In genomic region chr1:184846973-184847372, GRCm38 (mm10) we compare ENCODE assay signal across 12 mouse cellular contexts. TPM values are rescaled to one million over a fixed set of nuclear protein-coding genes. Genes with fewer than 3 reads are reported as not detected.
A peak's percentile ranks its signal among the peaks of the same experiment; 100 is the strongest.
DNase-seq lines count a peak whose midpoint lies in the region; ATAC-seq and TF ChIP-seq lines count a peak whose summit lies in the region.
"Had no signal": no experiment of that assay in that cellular context is flagged by ENCODE, and none has a peak within 500 bp of the region (broad histone marks: within the 10 kb centered on the region; RNA-seq: fewer than 3 reads in every experiment).

No protein-coding gene starts in this region.

- H3K9me3 ChIP-seq in heart, embryonic 12.5 days (replicated peaks), result no peaks in the 10 kb centered on the region
- no peaks in the 10 kb centered on the region for H3K9me3 ChIP-seq in lung, embryonic 15.5 days
- no peaks in the 10 kb centered on the region for H3K9me3 ChIP-seq in stomach, embryonic 15.5 days
- H3K9me3 ChIP-seq: midbrain, embryonic 12.5 days had no signal

- 54% methylated on average over 3 of the region's 3 CpGs for WGBS in heart, embryonic 12.5 days
- WGBS in heart, adult 2 months, result 60% methylated on average over 3 of the region's 3 CpGs
- 48% methylated on average over 3 of the region's 3 CpGs for WGBS in lung, embryonic 15.5 days
- 44% methylated on average over 3 of the region's 3 CpGs for WGBS in stomach, embryonic 15.5 days

- peaks cover 16% of the 10 kb centered on the region for H3K27me3 ChIP-seq in heart, embryonic 12.5 days (replicated peaks)
- no peaks in the 10 kb centered on the region for H3K27me3 ChIP-seq in heart, adult 2 months (ENCODE audit: control insufficient read depth, insufficient read depth, low read length)
- H3K27me3 ChIP-seq in lung, embryonic 15.5 days, result no peaks in the 10 kb centered on the region; the same call in none of the 2 replicates
- no peaks in the 10 kb centered on the region for H3K27me3 ChIP-seq in stomach, embryonic 15.5 days (replicated peaks)

- H3K4me1 ChIP-seq in heart, embryonic 12.5 days (replicated peaks), result peaks cover 26% of the 10 kb centered on the region
- H3K4me1 ChIP-seq in heart, adult 2 months (ENCODE audit: control insufficient read depth, insufficient read depth, low read length), result peaks cover 10% of the 10 kb centered on the region
- peaks cover 22% of the 10 kb centered on the region for H3K4me1 ChIP-seq in lung, embryonic 15.5 days
- H3K4me1 ChIP-seq in stomach, embryonic 15.5 days, result peaks cover 13% of the 10 kb centered on the region

- TF ChIP-seq EP300 in heart, adult 2 months (IDR thresholded peaks at IDR 0.05; ENCODE audit: insufficient read depth, low read depth, low read length), result no peak

- peaks cover 1% of the 10 kb centered on the region; the same call in 1 of the 2 replicates for H3K79me2 ChIP-seq in heart, adult 2 months (replicated peaks; ENCODE audit: control insufficient read depth, insufficient read depth, low read length)

- H3K4me3 ChIP-seq in heart, embryonic 12.5 days, result 0 out of 2 replicates have a peak overlapping the region, but pooled peaks have one; percentile 85
- H3K4me3 ChIP-seq in heart, adult 2 months, result no peak overlapping the region
- H3K4me3 ChIP-seq in lung, embryonic 15.5 days, result no peak overlapping the region
- H3K4me3 ChIP-seq in stomach, embryonic 15.5 days (replicated peaks), result peak overlapping the region; percentile 81; the same call in 1 of the 2 replicates

- TF ChIP-seq CTCF in heart, adult 2 months (IDR thresholded peaks at IDR 0.05), result no peak

- no peaks in the 10 kb centered on the region for H3K36me3 ChIP-seq in heart, embryonic 12.5 days
- H3K36me3 ChIP-seq in heart, adult 2 months (ENCODE audit: control insufficient read depth, insufficient read depth, low read length), result no peaks in the 10 kb centered on the region
- H3K36me3 ChIP-seq in lung, embryonic 15.5 days, result no peaks in the 10 kb centered on the region
- H3K36me3 ChIP-seq in stomach, embryonic 15.5 days, result no peaks in the 10 kb centered on the region
- H3K36me3 ChIP-seq: midbrain, embryonic 12.5 days had no signal

- intact Hi-C loops in heart, adult 2 months (cut with DNase I), result loop anchor here (5.0 kb wide), 1 partner anchor 355 kb away; the partner anchor contains the start of gene Rab3gap2

- H3K9ac ChIP-seq in heart, embryonic 12.5 days, result no peak overlapping the region
- no peak overlapping the region for H3K9ac ChIP-seq in heart, adult 2 months (ENCODE audit: low read depth, low read length)
- no peak overlapping the region for H3K9ac ChIP-seq in lung, embryonic 15.5 days
- no peak overlapping the region for H3K9ac ChIP-seq in stomach, embryonic 15.5 days

- DNase-seq in heart, adult 2 months, result no peak
- DNase-seq in lung, postnatal 25 days (ENCODE audit: low spot score), result no peak
- DNase-seq in liver, result peak; percentile 37
- no peak for DNase-seq in yolk sac, embryonic 10.5 days (ENCODE audit: low spot score)
- DNase-seq in cerebellum, postnatal 4 days (ENCODE audit: low spot score in 2 of 2), result no peak
- DNase-seq: cerebellum, adult 8-10 months; heart, postnatal 14 days; left cerebral cortex, postnatal 4 days had no signal

- H3K27ac ChIP-seq in heart, embryonic 12.5 days (ENCODE audit: poor library complexity, severe bottlenecking), result no peak overlapping the region
- H3K27ac ChIP-seq in heart, adult 2 months, result no peak overlapping the region
- no peak overlapping the region for H3K27ac ChIP-seq in lung, embryonic 15.5 days
- H3K27ac ChIP-seq in stomach, embryonic 15.5 days, result no peak overlapping the region
- H3K27ac ChIP-seq: midbrain, embryonic 12.5 days had no signal

- peak overlapping the region; percentile 83 for H3K4me2 ChIP-seq in heart, embryonic 12.5 days
- peak overlapping the region; percentile 83; the same call in 1 of the 2 replicates for H3K4me2 ChIP-seq in lung, embryonic 15.5 days
- peak overlapping the region; percentile 95 for H3K4me2 ChIP-seq in stomach, embryonic 15.5 days

- no peak for ATAC-seq in heart, embryonic 12.5 days (ENCODE audit: insufficient number of reproducible peaks, low FRiP score)
- no peak for ATAC-seq in lung, embryonic 15.5 days (ENCODE audit: borderline replicate concordance, extremely low read depth, low FRiP score, low TSS enrichment)
- no peak for ATAC-seq in stomach, embryonic 15.5 days (ENCODE audit: insufficient read depth, low FRiP score, low read depth)

- no peak for TF ChIP-seq POLR2A in heart, adult 2 months (IDR thresholded peaks at IDR 0.05; ENCODE audit: insufficient read depth, low read depth, low read length)

RNA-seq across cellular contexts. Expression of gene Marc2, which starts 0.7 kb away (rescaled TPM):
- polyA plus RNA-seq in heart, embryonic 12.5 days (2016; fragmentation: Nextera tagmentation; extraction: Ambion mirVana), result 92.5 and 95.8 TPM in 2 replicates
- 100 to 1,000 TPM; 106 to 146 TPM for total RNA-seq in heart, adult 2 months (2021)
- 41.6 and 56.6 TPM in 2 replicates for polyA plus RNA-seq in heart, adult 2 months (2012; rRNA removed)
- polyA plus RNA-seq in lung, embryonic 15.5 days (2015; fragmentation: Nextera tagmentation; extraction: Ambion mirVana), result 150 and 160 TPM in 2 replicates
- polyA plus RNA-seq in stomach, embryonic 15.5 days (2015; fragmentation: Nextera tagmentation; extraction: Ambion mirVana), result 256 and 262 TPM in 2 replicates

RNA-seq across cellular contexts. Expression of gene Marc1, which starts 35.9 kb away (rescaled TPM):
- polyA plus RNA-seq in heart, embryonic 12.5 days (2016; fragmentation: Nextera tagmentation; extraction: Ambion mirVana), result 0.14 and 0.24 TPM in 2 replicates
- total RNA-seq in heart, adult 2 months (2021), result not detected
- polyA plus RNA-seq in heart, adult 2 months (2012; rRNA removed), result 0.20 and 0.41 TPM in 2 replicates
- 0.11 and 0.23 TPM in 2 replicates for polyA plus RNA-seq in lung, embryonic 15.5 days (2015; fragmentation: Nextera tagmentation; extraction: Ambion mirVana)
- polyA plus RNA-seq in stomach, embryonic 15.5 days (2015; fragmentation: Nextera tagmentation; extraction: Ambion mirVana), result 0.83 and 2.0 TPM in 2 replicates
- total RNA-seq: heart, postnatal 14 days had no signal

RNA-seq across cellular contexts. Expression of gene C130074G19Rik, which starts 36.0 kb away (rescaled TPM):
- polyA plus RNA-seq in heart, embryonic 12.5 days (2016; fragmentation: Nextera tagmentation; extraction: Ambion mirVana), result 0.51 and 0.60 TPM in 2 replicates
- 10 to 100 TPM; 13.5 to 18.8 TPM for total RNA-seq in heart, adult 2 months (2021)
- polyA plus RNA-seq in heart, adult 2 months (2012; rRNA removed), result 7.3 and 10.7 TPM in 2 replicates
- 2.7 TPM in 2 replicates for polyA plus RNA-seq in lung, embryonic 15.5 days (2015; fragmentation: Nextera tagmentation; extraction: Ambion mirVana)
- 2.0 and 2.5 TPM in 2 replicates for polyA plus RNA-seq in stomach, embryonic 15.5 days (2015; fragmentation: Nextera tagmentation; extraction: Ambion mirVana)

Comparison
In these comparisons a context has a peak if more than half of its experiments do, and no peak if none do; other contexts are left out.
1. H3K4me3 ChIP-seq: peak in heart, embryonic 12.5 days (single experiment) and stomach, embryonic 15.5 days (single experiment); none in heart, adult 2 months (single experiment) and lung, embryonic 15.5 days (single experiment).
2. Peak in every context shown above with its lines, with median percentiles within 50 percentile points of each other: H3K4me2 ChIP-seq.